Mouse (Mus musculus) small intestine, adult 2 months (tissue): ENCODE data around the gene Tpsb2.

Experiments
- CTCF ChIP-seq: fragments of 200-500 bp; IDR thresholded peaks from 2 replicates; pipeline ENCODE4 v1.5.1; 2012; ENCODE audit warnings: low read depth, mild to moderate bottlenecking, control low read depth, inconsistent platforms, low read length, moderate library complexity, mixed read lengths; ENCODE audit not compliant: insufficient replicate concordance, insufficient read length; ENCODE audit errors: extremely low read depth
- POLR2A ChIP-seq: fragments of 200-500 bp; IDR thresholded peaks from 2 replicates; pipeline ENCODE4 v1.6.1; 2012; ENCODE audit warnings: low read depth, mild to moderate bottlenecking, control low read depth, inconsistent platforms, low read length, moderate library complexity

- no peak for TF ChIP-seq CTCF
- no peak for TF ChIP-seq POLR2A
Observed at GRCm38 (mm10) chr17:25411251-25411650, 45.1 kb downstream of the Tpsb2 start.
